Mouse (Mus musculus) v-Abl transformed pro-B cells (cell line): Measurements from ENCODE around the gene Aldoart2.
"Not testable (repeated sequence)": the region's sequence is repeated elsewhere in the genome, so short reads cannot be mapped to it uniquely, and the experiment has no call there.

Experiments used
- in situ Hi-C, 2 experiments: fragments of 400-800 bp; cut with MboI; formaldehyde crosslinking; loops; one replicate each; pipeline ENCODE4 v1.15.1; 2025; ENCODE audit not compliant: unreplicated experiment in 2 of 2

Gene Aldoart2

GRCm38 (mm10) chr12:55565206-55565605, at the start of gene Aldoart2:
Gene Aldoart2 (plus strand): TSS chr12:55565239.
- in situ Hi-C loops = no loop called here

- in situ Hi-C loops = loop anchor here (5.0 to 25.0 kb wide), 5 partner anchors 204 to 1469 kb away; no protein-coding TSS in a partner anchor
Measured at GRCm38 (mm10) chr12:55518061-55518738, 46.8 kb upstream of the Aldoart2 start.

- in situ Hi-C loops = loop anchor here in 1 of 2 experiments (10.0 to 25.0 kb wide), 2 partner anchors 510 to 1108 kb away; no protein-coding TSS in a partner anchor
Measured at GRCm38 (mm10) chr12:55526983-55527752, 37.9 kb upstream of the Aldoart2 start.

- in situ Hi-C loops = loop anchor here in 1 of 2 experiments (25.0 kb wide), 1 partner anchor 501 kb away; no protein-coding TSS in a partner anchor
Measured at GRCm38 (mm10) chr12:55536537-55537135, 28.4 kb upstream of the Aldoart2 start.

- in situ Hi-C loops = loop anchor here in 1 of 2 experiments (25.0 kb wide), 1 partner anchor 500 kb away; no protein-coding TSS in a partner anchor
Measured at GRCm38 (mm10) chr12:55537742-55538141, 27.3 kb upstream of the Aldoart2 start.

GRCm38 (mm10) chr12:55538328-55538971, 26.6 kb upstream of the Aldoart2 start:
- in situ Hi-C loops = loop anchor here in 1 of 2 experiments (25.0 kb wide), 1 partner anchor 499 kb away; no protein-coding TSS in a partner anchor

- in situ Hi-C loops = loop anchor here in 1 of 2 experiments (25.0 kb wide), 1 partner anchor 498 kb away; no protein-coding TSS in a partner anchor
Measured at GRCm38 (mm10) chr12:55539157-55539556, 25.9 kb upstream of the Aldoart2 start.

GRCm38 (mm10) chr12:55554901-55555300, 10.1 kb upstream of the Aldoart2 start:
- in situ Hi-C loops = not testable (repeated sequence)

GRCm38 (mm10) chr12:55557866-55558265, 7.2 kb upstream of the Aldoart2 start:
- in situ Hi-C loops = no loop called here

- in situ Hi-C loops = no loop called here
Measured at GRCm38 (mm10) chr12:55559184-55559855, 5.7 kb upstream of the Aldoart2 start.

- in situ Hi-C loops = no loop called here
Measured at GRCm38 (mm10) chr12:55560025-55560690, 4.9 kb upstream of the Aldoart2 start.

- in situ Hi-C loops = no loop called here
Measured at GRCm38 (mm10) chr12:55563742-55564141, 1.3 kb upstream of the Aldoart2 start.

- in situ Hi-C loops = no loop called here
Measured at GRCm38 (mm10) chr12:55564187-55564963, 664 bp upstream of the Aldoart2 start.

- in situ Hi-C loops = no loop called here
Measured at GRCm38 (mm10) chr12:55565867-55566266, 828 bp downstream of the Aldoart2 start.

- in situ Hi-C loops = no loop called here
Measured at GRCm38 (mm10) chr12:55566837-55567236, 1.8 kb downstream of the Aldoart2 start.

- in situ Hi-C loops = no loop called here
Measured at GRCm38 (mm10) chr12:55568466-55568865, 3.4 kb downstream of the Aldoart2 start.

GRCm38 (mm10) chr12:55569676-55570075, 4.6 kb downstream of the Aldoart2 start:
- in situ Hi-C loops = no loop called here

GRCm38 (mm10) chr12:55570646-55571045, 5.6 kb downstream of the Aldoart2 start:
- in situ Hi-C loops = no loop called here

GRCm38 (mm10) chr12:55571181-55571580, 6.1 kb downstream of the Aldoart2 start:
- in situ Hi-C loops = no loop called here
